Mouse (Mus musculus): Measurements from ENCODE around the gene 1700024P04Rik. TPM values are rescaled to one million over a fixed set of nuclear protein-coding genes. Genes with fewer than 3 reads are reported as not detected.

Gene 1700024P04Rik
- polyA plus RNA-seq, 1 experiment, result not detected

- TF ChIP-seq TCF12 (IDR thresholded peaks at IDR 0.05; ENCODE audit: insufficient read depth, poor library complexity, severe bottlenecking), result no peak
- no peak for TF ChIP-seq MAX (IDR thresholded peaks at IDR 0.05; ENCODE audit: low read depth)
- TF ChIP-seq CEBPB (IDR thresholded peaks at IDR 0.05; ENCODE audit: insufficient read depth, poor library complexity, severe bottlenecking), result no peak
- TF ChIP-seq E2F4 (IDR thresholded peaks at IDR 0.05; ENCODE audit: insufficient read depth), result no peak
- TF ChIP-seq TCF3 (IDR thresholded peaks at IDR 0.05; ENCODE audit: insufficient read length, low read depth), result no peak
- no peak for TF ChIP-seq REST (IDR thresholded peaks at IDR 0.05; ENCODE audit: insufficient read depth, insufficient read length)
- TF ChIP-seq POLR2AphosphoS2 (IDR thresholded peaks at IDR 0.05; ENCODE audit: insufficient read length, low read depth), result no peak
- TF ChIP-seq POLR2A (IDR thresholded peaks at IDR 0.05; ENCODE audit: insufficient read length, low read depth), result no peak
- TF ChIP-seq MYOG (IDR thresholded peaks at IDR 0.05; ENCODE audit: control insufficient read depth in 1 of 3, insufficient read depth in 1 of 3, insufficient read length in 2 of 3, low read depth in 2 of 3), result no peak
- no peaks in the 10 kb centered on the region for H3K36me3 ChIP-seq (ENCODE audit: control insufficient read depth, insufficient read depth)
- no peaks in the 10 kb centered on the region for H3K79me2 ChIP-seq (ENCODE audit: control insufficient read depth, insufficient read depth)
Measured at GRCm38 (mm10) chr13:98948146-98948545, 36.2 kb downstream of the 1700024P04Rik start.

GRCm38 (mm10) chr13:98946434-98946833 lies 37.9 kb downstream of the 1700024P04Rik start:
- no peaks in the 10 kb centered on the region for H3K36me3 ChIP-seq (ENCODE audit: control insufficient read depth, insufficient read depth)

More at GRCm38 (mm10) chr13:98948146-98948545, 36.2 kb downstream of the 1700024P04Rik start:
- no peaks in the 10 kb centered on the region for H3K27me3 ChIP-seq (ENCODE audit: control insufficient read depth, insufficient read depth, insufficient read length)
- no peak overlapping the region for H3K4me2 ChIP-seq (ENCODE audit: low read depth)
- no peak overlapping the region for H3K4me3 ChIP-seq
- no peak overlapping the region for H3ac ChIP-seq (ENCODE audit: control insufficient read depth, insufficient read length)

GRCm38 (mm10) chr13:98945908-98946307 lies 38.5 kb downstream of the 1700024P04Rik start:
- Histone ChIP-seq H3ac (ENCODE audit: control insufficient read depth, insufficient read length) (no peak overlapping the region), H3K36me3 (ENCODE audit: control insufficient read depth, insufficient read depth) (no peaks in the 10 kb centered on the region), H3K4me2 (ENCODE audit: low read depth) (no peak overlapping the region), H3K79me2 (ENCODE audit: control insufficient read depth, insufficient read depth) (no peaks in the 10 kb centered on the region), H3K27me3 (ENCODE audit: control insufficient read depth, insufficient read depth, insufficient read length) (no peaks in the 10 kb centered on the region), H3K4me3 (no peak overlapping the region)
- TF ChIP-seq MAX (IDR thresholded peaks at IDR 0.05; ENCODE audit: low read depth), result no peak
- no peak for TF ChIP-seq E2F4 (IDR thresholded peaks at IDR 0.05; ENCODE audit: insufficient read depth)
- TF ChIP-seq SRF (IDR thresholded peaks at IDR 0.05; ENCODE audit: control insufficient read depth, insufficient read length, low read depth), result no peak
- no peak for TF ChIP-seq MYOG (IDR thresholded peaks at IDR 0.05; ENCODE audit: control insufficient read depth in 1 of 3, insufficient read depth in 1 of 3, insufficient read length in 2 of 3, low read depth in 2 of 3)
- no peak for TF ChIP-seq POLR2AphosphoS2 (IDR thresholded peaks at IDR 0.05; ENCODE audit: insufficient read length, low read depth)
- no peak for TF ChIP-seq CEBPB (IDR thresholded peaks at IDR 0.05; ENCODE audit: insufficient read depth, poor library complexity, severe bottlenecking)
- no peak for TF ChIP-seq POLR2A (IDR thresholded peaks at IDR 0.05; ENCODE audit: insufficient read length, low read depth)
- no peak for TF ChIP-seq TCF12 (IDR thresholded peaks at IDR 0.05; ENCODE audit: insufficient read depth, poor library complexity, severe bottlenecking)
- TF ChIP-seq MYOD1 (IDR thresholded peaks at IDR 0.05; ENCODE audit: control insufficient read depth in 1 of 3, insufficient read length in 2 of 3, low read depth in 2 of 3), result no peak
- TF ChIP-seq USF1 (IDR thresholded peaks at IDR 0.05; ENCODE audit: low read depth), result no peak
- no peak for TF ChIP-seq REST (IDR thresholded peaks at IDR 0.05; ENCODE audit: insufficient read depth, insufficient read length)
- TF ChIP-seq TCF3 (IDR thresholded peaks at IDR 0.05; ENCODE audit: insufficient read length, low read depth), result no peak

More at GRCm38 (mm10) chr13:98946434-98946833, 37.9 kb downstream of the 1700024P04Rik start:
- H3K27me3 ChIP-seq (ENCODE audit: control insufficient read depth, insufficient read depth, insufficient read length), result no peaks in the 10 kb centered on the region
- H3ac ChIP-seq (ENCODE audit: control insufficient read depth, insufficient read length), result no peak overlapping the region
- H3K4me2 ChIP-seq (ENCODE audit: low read depth), result no peak overlapping the region
- TF ChIP-seq USF1 (IDR thresholded peaks at IDR 0.05; ENCODE audit: low read depth) (no peak), MYOD1 (IDR thresholded peaks at IDR 0.05; ENCODE audit: control insufficient read depth in 1 of 3, insufficient read length in 2 of 3, low read depth in 2 of 3) (no peak), POLR2A (IDR thresholded peaks at IDR 0.05; ENCODE audit: insufficient read length, low read depth) (no peak), E2F4 (IDR thresholded peaks at IDR 0.05; ENCODE audit: insufficient read depth) (no peak), SRF (IDR thresholded peaks at IDR 0.05; ENCODE audit: control insufficient read depth, insufficient read length, low read depth) (no peak), REST (IDR thresholded peaks at IDR 0.05; ENCODE audit: insufficient read depth, insufficient read length) (no peak), POLR2AphosphoS2 (IDR thresholded peaks at IDR 0.05; ENCODE audit: insufficient read length, low read depth) (no peak), CEBPB (IDR thresholded peaks at IDR 0.05; ENCODE audit: insufficient read depth, poor library complexity, severe bottlenecking) (no peak), MYOG (IDR thresholded peaks at IDR 0.05; ENCODE audit: control insufficient read depth in 1 of 3, insufficient read depth in 1 of 3, insufficient read length in 2 of 3, low read depth in 2 of 3) (no peak), TCF3 (IDR thresholded peaks at IDR 0.05; ENCODE audit: insufficient read length, low read depth) (no peak), TCF12 (IDR thresholded peaks at IDR 0.05; ENCODE audit: insufficient read depth, poor library complexity, severe bottlenecking) (no peak), MAX (IDR thresholded peaks at IDR 0.05; ENCODE audit: low read depth) (no peak)
- no peak overlapping the region for H3K4me3 ChIP-seq
- no peaks in the 10 kb centered on the region for H3K79me2 ChIP-seq (ENCODE audit: control insufficient read depth, insufficient read depth)

GRCm38 (mm10) chr13:98945381-98945780 lies 39.0 kb downstream of the 1700024P04Rik start:
- Histone ChIP-seq H3K27me3 (ENCODE audit: control insufficient read depth, insufficient read depth, insufficient read length) (no peaks in the 10 kb centered on the region), H3K79me2 (ENCODE audit: control insufficient read depth, insufficient read depth) (no peaks in the 10 kb centered on the region), H3K4me3 (no peak overlapping the region), H3K4me2 (ENCODE audit: low read depth) (no peak overlapping the region), H3ac (ENCODE audit: control insufficient read depth, insufficient read length) (no peak overlapping the region), H3K36me3 (ENCODE audit: control insufficient read depth, insufficient read depth) (no peaks in the 10 kb centered on the region)
- TF ChIP-seq MYOG (IDR thresholded peaks at IDR 0.05; ENCODE audit: control insufficient read depth in 1 of 3, insufficient read depth in 1 of 3, insufficient read length in 2 of 3, low read depth in 2 of 3) (no peak), REST (IDR thresholded peaks at IDR 0.05; ENCODE audit: insufficient read depth, insufficient read length) (no peak), CEBPB (IDR thresholded peaks at IDR 0.05; ENCODE audit: insufficient read depth, poor library complexity, severe bottlenecking) (no peak), SRF (IDR thresholded peaks at IDR 0.05; ENCODE audit: control insufficient read depth, insufficient read length, low read depth) (no peak), USF1 (IDR thresholded peaks at IDR 0.05; ENCODE audit: low read depth) (no peak), MYOD1 (IDR thresholded peaks at IDR 0.05; ENCODE audit: control insufficient read depth in 1 of 3, insufficient read length in 2 of 3, low read depth in 2 of 3) (no peak), POLR2AphosphoS2 (IDR thresholded peaks at IDR 0.05; ENCODE audit: insufficient read length, low read depth) (no peak), MAX (IDR thresholded peaks at IDR 0.05; ENCODE audit: low read depth) (no peak), TCF3 (IDR thresholded peaks at IDR 0.05; ENCODE audit: insufficient read length, low read depth) (no peak), E2F4 (IDR thresholded peaks at IDR 0.05; ENCODE audit: insufficient read depth) (no peak), POLR2A (IDR thresholded peaks at IDR 0.05; ENCODE audit: insufficient read length, low read depth) (no peak), TCF12 (IDR thresholded peaks at IDR 0.05; ENCODE audit: insufficient read depth, poor library complexity, severe bottlenecking) (no peak)
